Mouse (Mus musculus) olfactory bulb, adult 2 months (tissue): ENCODE data around the gene Vmn1r59.
"Not testable (repeated sequence)": the region's sequence is repeated elsewhere in the genome, so short reads cannot be mapped to it uniquely, and the experiment has no call there.

Experiments used
- CTCF ChIP-seq: fragments of 200-500 bp; IDR thresholded peaks from 2 replicates; pipeline ENCODE4 v1.5.1; 2012; ENCODE audit warnings: low read depth, mild to moderate bottlenecking, low read length, moderate library complexity; ENCODE audit not compliant: insufficient read depth
- POLR2A ChIP-seq: fragments of 200-500 bp; IDR thresholded peaks from 2 replicates; pipeline ENCODE4 v1.6.1; 2012; ENCODE audit warnings: mild to moderate bottlenecking, low read depth, low read length, moderate library complexity; ENCODE audit not compliant: insufficient read depth

DNA sequence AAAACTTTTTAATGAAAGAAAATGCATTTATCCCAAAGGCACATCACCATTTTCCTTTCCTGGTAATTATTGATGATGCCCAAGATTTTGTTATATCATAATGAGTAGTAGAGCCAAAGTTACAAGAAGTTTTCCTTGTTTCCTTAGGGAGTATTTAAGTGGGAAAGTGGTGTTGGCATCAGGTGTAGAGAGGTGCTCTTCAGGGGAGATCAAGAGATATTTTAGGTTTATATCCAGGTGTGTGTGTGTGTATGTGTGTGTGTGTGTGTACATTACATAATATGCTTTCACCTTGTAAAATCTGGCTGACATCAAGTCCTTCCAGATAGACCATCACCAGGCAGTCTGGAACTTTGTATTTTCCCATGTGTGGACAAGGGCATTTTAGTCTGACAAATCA is 43.3 kb downstream of the Vmn1r59 start, which contains the start of gene Vmn1r58:
- not testable (repeated sequence) for TF ChIP-seq CTCF, POLR2A
